Mouse (Mus musculus) spleen, adult 2 months (tissue): Measurements from ENCODE around the gene Polg2.

ENCODE experiments used
- CTCF ChIP-seq: fragments of 200-500 bp; IDR thresholded peaks from 2 replicates; pipeline ENCODE4 v1.5.1; 2011; ENCODE audit warnings: mild to moderate bottlenecking, inconsistent platforms; ENCODE audit not compliant: insufficient read depth, insufficient read length, insufficient replicate concordance; ENCODE audit errors: extremely low read depth
- POLR2A ChIP-seq: fragments of 200-500 bp; IDR thresholded peaks from 2 replicates; pipeline ENCODE4 v1.6.1; 2011; ENCODE audit warnings: low read depth, low read length, inconsistent platforms

DNA sequence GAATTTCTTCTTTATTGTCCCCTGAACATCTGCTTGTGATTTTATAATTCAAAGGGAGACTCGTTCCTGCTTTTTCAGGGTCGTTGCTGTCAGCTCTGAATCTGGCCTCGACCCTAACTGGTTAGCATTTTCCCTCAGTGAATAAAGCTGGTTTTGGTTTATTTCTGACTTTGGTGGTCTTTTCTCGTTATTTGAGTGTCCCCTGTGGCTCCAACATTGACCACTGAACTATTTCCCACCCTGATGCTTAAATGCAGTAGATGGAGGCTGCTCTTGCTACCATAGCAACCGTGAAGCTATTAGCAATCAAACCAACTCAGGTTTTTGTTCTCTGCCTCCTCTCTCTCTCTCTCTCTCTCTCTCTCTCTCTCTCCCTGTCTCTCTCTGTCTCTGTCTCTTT lies 51.4 kb downstream of the Polg2 start:
- TF ChIP-seq CTCF (no peak), POLR2A (no peak)
